Mouse (Mus musculus): Measurements from ENCODE around the gene Pik3c2g.

DNA sequence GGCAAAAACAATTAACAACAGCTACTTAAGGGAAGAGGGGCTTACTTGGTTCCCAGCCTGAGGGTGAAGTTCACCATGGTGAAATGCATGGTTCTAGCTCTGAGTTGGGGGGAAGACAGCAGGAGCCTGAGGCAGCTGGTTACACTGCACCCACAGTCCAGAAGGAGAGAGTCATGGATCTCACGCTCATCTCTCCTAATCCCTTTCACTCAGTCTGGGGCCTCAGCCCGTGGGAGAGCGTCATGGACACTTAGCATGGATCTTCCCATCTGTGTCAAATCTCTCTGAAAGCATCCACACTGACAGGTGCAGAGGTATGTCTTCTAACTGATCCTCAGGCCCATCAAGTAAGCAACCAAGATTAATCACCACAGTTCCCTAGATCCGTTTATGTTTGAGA is 320.1 kb downstream of the Pik3c2g start:
- TF ChIP-seq CTCF (IDR thresholded peaks at IDR 0.05; ENCODE audit: borderline replicate concordance, extremely low read depth, insufficient read depth, insufficient read length) (no peak), POLR2A (IDR thresholded peaks at IDR 0.05; ENCODE audit: borderline replicate concordance, extremely low read depth, insufficient read depth, insufficient read length, poor library complexity, severe bottlenecking) (no peak)

All from brain, embryonic 14.5 days (tissue).